Mouse (Mus musculus) lung, postnatal 0 days (tissue): Measurements from ENCODE around the gene Fbxw4.

Source experiments
- CTCF ChIP-seq: IDR thresholded peaks from 2 replicates; pipeline ENCODE4 v1.5.1; 2016; ENCODE audit warnings: antibody characterized with exemption, mild to moderate bottlenecking
- EP300 ChIP-seq: IDR thresholded peaks from 2 replicates; pipeline ENCODE4 v1.6.1; 2016; ENCODE audit warnings: antibody characterized with exemption, mild to moderate bottlenecking, control low read depth

DNA sequence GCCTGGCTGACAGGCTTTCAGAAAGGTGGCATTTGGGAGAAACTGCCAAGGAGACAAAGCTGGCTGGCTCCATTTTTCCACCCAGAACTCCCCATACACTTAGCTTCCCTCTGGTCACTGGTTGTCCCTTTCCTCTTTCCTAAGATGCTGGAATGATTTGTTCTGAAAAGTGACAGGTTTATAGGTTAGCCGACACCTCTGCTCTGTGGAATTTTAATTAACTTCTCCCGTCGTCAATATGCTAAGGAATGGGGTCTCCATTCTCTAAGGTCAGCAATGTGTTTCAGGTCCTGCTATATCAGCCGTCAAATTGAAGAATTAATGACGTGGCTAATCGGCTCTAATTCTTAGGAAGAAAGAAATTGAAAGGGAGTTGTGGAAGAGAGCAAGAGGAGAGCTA lies 31.5 kb downstream of the Fbxw4 start:
- TF ChIP-seq CTCF (no peak), EP300 (no peak)
